Mouse (Mus musculus) E14TG2a.4 (cell line): ENCODE data around the gene Lig3.

Experiments
- H3K27me3 ChIP-seq: 2 replicates; pipeline ENCODE4 v1.6.1; 2014; ENCODE audit warnings: low read length, control low read depth; ENCODE audit not compliant: insufficient read depth
- H3K36me3 ChIP-seq: 2 replicates; pipeline ENCODE4 v1.6.1; 2014; ENCODE audit warnings: low read length, control low read depth; ENCODE audit not compliant: insufficient read depth
- H3K4me1 ChIP-seq: replicated peaks from 2 replicates; pipeline ENCODE4 v1.6.1; 2014; ENCODE audit warnings: low read depth, low read length, control low read depth
- H3K4me3 ChIP-seq: replicated peaks from 2 replicates; pipeline ENCODE4 v1.5.1; 2014; ENCODE audit warnings: mild to moderate bottlenecking, low read length
- H3K9me3 ChIP-seq: 2 replicates; pipeline ENCODE4 v1.6.1; 2014; ENCODE audit warnings: low read length, control low read depth
- CTCF ChIP-seq: conservative IDR thresholded peaks from 2 replicates; pipeline ENCODE4 v1.5.1; 2014; ENCODE audit warnings: low read length
- NANOG ChIP-seq: IDR thresholded peaks from 2 replicates; pipeline ENCODE4 v1.6.1; 2014; ENCODE audit warnings: borderline replicate concordance, low read length, mixed read lengths
- POU5F1 ChIP-seq: IDR thresholded peaks from 2 replicates; pipeline ENCODE4 v1.6.1; 2014; ENCODE audit warnings: low read length, borderline replicate concordance

Gene Lig3

DNA sequence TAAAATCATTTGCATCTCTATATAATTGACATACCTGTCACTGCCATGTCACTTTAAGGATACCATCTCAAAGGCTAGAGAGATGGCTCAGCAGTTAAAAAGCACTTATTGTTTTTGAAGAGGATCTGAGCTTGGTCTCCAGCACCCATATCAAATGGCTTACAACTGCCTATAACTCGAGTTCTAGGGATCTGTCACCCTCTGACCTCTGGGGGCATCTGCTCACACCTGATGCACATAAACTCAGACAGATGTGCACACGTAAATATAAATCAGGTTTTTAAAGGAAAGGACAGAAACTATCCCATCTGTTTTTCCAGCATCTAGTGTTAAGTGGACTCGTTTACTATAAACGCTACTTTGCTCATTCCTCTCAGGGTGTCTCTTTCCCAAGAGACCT lies 17.6 kb upstream of the Lig3 start:
- H3K4me1 ChIP-seq = peaks cover 37% of the 10 kb centered on the region
- H3K4me3 ChIP-seq = peak overlapping the region; percentile 100
- H3K36me3 ChIP-seq = peaks cover 24% of the 10 kb centered on the region
- no peaks in the 10 kb centered on the region for H3K9me3 ChIP-seq
- TF ChIP-seq CTCF = no peak
- TF ChIP-seq POU5F1 = no peak
- TF ChIP-seq NANOG = no peak
- no peaks in the 10 kb centered on the region for H3K27me3 ChIP-seq

DNA sequence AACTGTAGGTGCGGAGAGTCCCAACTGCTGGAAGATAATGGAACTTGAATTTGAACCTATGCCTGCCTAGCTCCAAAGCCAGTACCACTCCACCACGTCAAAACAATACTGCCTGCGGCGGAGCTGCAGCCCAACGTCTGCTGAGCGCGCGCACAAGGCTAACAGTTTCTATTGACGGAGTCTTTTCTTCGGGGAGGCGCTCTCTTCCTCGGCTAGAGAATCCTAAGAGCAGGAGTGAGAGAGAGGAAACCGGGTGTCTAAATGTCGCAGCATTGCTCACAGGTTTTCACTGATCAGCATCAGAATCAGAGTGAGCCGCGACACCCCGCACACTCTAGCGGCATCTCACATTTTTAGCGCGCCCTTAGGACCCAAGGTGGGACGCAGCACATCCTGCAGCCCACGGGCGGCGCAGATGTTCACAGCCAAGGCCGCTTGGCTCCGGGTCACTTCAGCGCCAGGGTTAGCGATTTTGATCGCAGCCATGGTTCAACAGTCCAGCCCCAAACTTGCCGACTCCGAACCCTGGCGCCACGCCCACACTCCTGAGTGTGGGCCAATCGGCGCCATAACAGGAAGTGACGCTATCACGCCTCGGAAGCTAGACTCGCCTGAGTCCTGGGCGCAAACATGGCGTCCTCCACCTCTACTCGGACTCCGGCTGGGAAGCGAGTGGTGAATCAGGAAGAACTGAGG lies 17.0 kb upstream of the Lig3 start, which contains the start of the genes Cct6b and Zfp830:
TSS of gene Cct6b (minus strand) at position 580 of the 696 bp plus-strand sequence.
TSS of gene Zfp830 (plus strand) at position 604 of the 696 bp plus-strand sequence.
- Histone ChIP-seq H3K27me3 (no peaks in the 10 kb centered on the region), H3K9me3 (no peaks in the 10 kb centered on the region), H3K4me1 (peaks cover 33% of the 10 kb centered on the region), H3K4me3 (peak within 1 kb of the TSS; percentile 100), H3K36me3 (peaks cover 30% of the 10 kb centered on the region)
- TF ChIP-seq POU5F1 (no peak), CTCF (no peak), NANOG (no peak)

DNA sequence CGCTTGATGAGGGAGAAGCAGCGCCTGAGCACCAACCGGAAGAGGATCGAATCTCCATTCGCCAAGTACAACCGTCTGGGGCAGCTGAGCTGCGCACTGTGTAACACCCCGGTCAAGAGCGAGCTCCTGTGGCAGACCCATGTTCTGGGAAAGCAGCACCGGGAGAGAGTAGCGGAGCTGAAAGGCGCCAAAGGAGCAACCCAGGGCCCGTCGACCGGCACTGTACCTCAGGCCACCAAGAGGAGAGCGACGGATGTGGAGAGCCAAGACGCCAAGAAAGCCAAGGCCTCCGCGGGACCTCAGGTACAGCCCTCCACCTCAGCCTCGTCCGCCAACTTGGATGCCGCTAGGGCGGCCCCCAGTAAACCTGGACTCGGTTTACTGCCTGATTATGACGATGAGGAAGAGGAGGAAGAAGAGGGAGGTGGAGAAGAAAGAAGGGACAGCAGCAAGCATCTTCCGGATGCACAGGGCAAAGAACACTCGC lies 16.4 kb upstream of the Lig3 start:
- Histone ChIP-seq H3K4me3 (peak overlapping the region; percentile 100), H3K27me3 (no peaks in the 10 kb centered on the region), H3K4me1 (peaks cover 30% of the 10 kb centered on the region), H3K9me3 (no peaks in the 10 kb centered on the region), H3K36me3 (peaks cover 36% of the 10 kb centered on the region)
- TF ChIP-seq CTCF (no peak), POU5F1 (no peak), NANOG (no peak)

GRCm38 (mm10) chr11:82780134-82780533 lies 774 bp upstream of the Lig3 start:
- TF ChIP-seq NANOG (no peak), POU5F1 (no peak), CTCF (no peak)
- peaks cover 35% of the 10 kb centered on the region for H3K4me1 ChIP-seq
- no peaks in the 10 kb centered on the region for H3K27me3 ChIP-seq
- H3K4me3 ChIP-seq = peak overlapping the region; percentile 98
- no peaks in the 10 kb centered on the region for H3K9me3 ChIP-seq
- H3K36me3 ChIP-seq = peaks cover 31% of the 10 kb centered on the region

DNA sequence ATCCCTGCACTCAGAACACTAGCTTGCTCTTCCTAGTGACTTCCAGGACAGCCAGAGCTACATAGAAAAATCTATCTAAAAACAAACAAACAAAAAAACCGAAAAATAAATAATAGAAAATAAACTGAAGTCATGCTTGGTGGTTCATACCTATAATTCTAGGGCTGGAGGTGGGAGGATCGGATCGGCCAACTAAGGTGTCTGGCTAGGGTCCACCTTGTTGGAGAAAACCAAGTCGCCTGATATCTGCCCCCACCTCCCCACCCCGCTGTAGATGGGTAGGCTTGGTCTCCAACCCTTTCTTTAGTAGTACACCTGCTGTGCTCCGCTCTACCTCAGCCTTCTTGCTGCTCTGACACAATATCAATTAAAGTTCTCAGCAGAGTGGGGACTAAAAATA lies 1.3 kb downstream of the Lig3 start:
- Histone ChIP-seq H3K27me3 (no peaks in the 10 kb centered on the region), H3K4me3 (peak overlapping the region; percentile 98), H3K4me1 (peaks cover 35% of the 10 kb centered on the region), H3K9me3 (no peaks in the 10 kb centered on the region), H3K36me3 (peaks cover 46% of the 10 kb centered on the region)
- no peak for TF ChIP-seq NANOG

DNA sequence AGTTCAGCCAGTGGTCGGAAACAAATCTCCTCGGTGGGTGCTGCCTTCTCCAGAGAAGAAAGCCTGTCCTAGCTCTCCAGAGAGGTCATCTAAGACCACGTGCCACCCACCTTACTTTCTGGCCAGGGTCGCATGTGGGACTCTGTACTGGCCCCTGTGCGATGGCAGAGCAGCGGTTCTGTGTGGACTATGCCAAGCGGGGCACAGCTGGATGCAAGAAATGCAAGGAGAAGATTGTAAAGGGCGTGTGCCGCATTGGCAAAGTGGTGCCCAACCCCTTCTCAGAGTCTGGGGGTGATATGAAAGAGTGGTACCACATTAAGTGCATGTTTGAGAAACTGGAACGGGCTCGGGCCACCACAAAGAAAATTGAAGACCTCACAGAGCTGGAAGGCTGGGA lies 2.5 kb downstream of the Lig3 start:
- Histone ChIP-seq H3K36me3 (peaks cover 56% of the 10 kb centered on the region), H3K4me1 (peaks cover 35% of the 10 kb centered on the region), H3K4me3 (no peak overlapping the region), H3K9me3 (no peaks in the 10 kb centered on the region), H3K27me3 (no peaks in the 10 kb centered on the region)
- no peak for TF ChIP-seq POU5F1
- no peak for TF ChIP-seq CTCF
- TF ChIP-seq NANOG = no peak

- TF ChIP-seq POU5F1 = no peak
- no peak for TF ChIP-seq CTCF
- no peak for TF ChIP-seq NANOG
- Histone ChIP-seq H3K27me3 (no peaks in the 10 kb centered on the region), H3K36me3 (peaks cover 81% of the 10 kb centered on the region), H3K4me3 (no peak overlapping the region), H3K9me3 (no peaks in the 10 kb centered on the region), H3K4me1 (peaks cover 16% of the 10 kb centered on the region)
Observed at GRCm38 (mm10) chr11:82806656-82807055, 25.7 kb downstream of the Lig3 start.

GRCm38 (mm10) chr11:82807370-82807769 lies 26.5 kb downstream of the Lig3 start:
- peaks cover 79% of the 10 kb centered on the region for H3K36me3 ChIP-seq
- H3K4me1 ChIP-seq = peaks cover 20% of the 10 kb centered on the region
- H3K4me3 ChIP-seq = no peak overlapping the region
- H3K27me3 ChIP-seq = no peaks in the 10 kb centered on the region
- H3K9me3 ChIP-seq = no peaks in the 10 kb centered on the region
- TF ChIP-seq NANOG (no peak), CTCF (no peak), POU5F1 (no peak)

DNA sequence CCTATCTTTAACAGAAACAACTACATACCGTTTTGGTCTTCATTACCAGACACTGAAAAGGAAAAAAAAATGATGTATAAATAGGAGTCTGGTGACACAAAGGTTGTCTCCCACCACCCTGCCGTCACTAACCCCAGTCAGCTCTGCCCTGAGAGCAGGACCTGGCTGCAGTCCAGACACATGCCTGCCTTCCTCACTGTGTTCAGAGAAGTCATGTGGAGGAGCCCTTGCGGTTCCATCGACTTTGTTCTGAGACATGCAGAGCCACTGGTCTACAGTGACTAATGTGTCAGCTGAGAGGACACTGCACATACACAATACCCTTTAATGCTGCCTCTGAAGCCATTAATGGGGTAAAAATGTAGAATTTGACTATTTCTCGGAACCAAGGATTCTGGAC lies 27.6 kb downstream of the Lig3 start:
- peaks cover 31% of the 10 kb centered on the region for H3K4me1 ChIP-seq
- H3K9me3 ChIP-seq = no peaks in the 10 kb centered on the region
- H3K36me3 ChIP-seq = peaks cover 71% of the 10 kb centered on the region
- TF ChIP-seq POU5F1 = no peak
- no peaks in the 10 kb centered on the region for H3K27me3 ChIP-seq
- H3K4me3 ChIP-seq = no peak overlapping the region
